Mouse (Mus musculus) forebrain, embryonic 12.5 days (tissue): ENCODE results near the gene Smim22. TPM values are rescaled to one million over a fixed set of nuclear protein-coding genes. Genes with fewer than 3 reads are reported as not detected.
A peak's percentile ranks its signal among the peaks of the same experiment; 100 is the strongest.

Experiments
- ATAC-seq: fragments of 200-750 bp; cut with Nextera tagmentation; 2 replicates; pipeline ENCODE4 v1.8.0; 2017; ENCODE audit warnings: moderate TSS enrichment; ENCODE audit not compliant: low FRiP score
- H3K27ac ChIP-seq: fragments of 300-500 bp; sonication (generic); 2 replicates; pipeline ENCODE4 v1.5.1; 2016; ENCODE audit warnings: mild to moderate bottlenecking
- H3K27me3 ChIP-seq: fragments of 300-500 bp; sonication (generic); 2 replicates; pipeline ENCODE4 v1.6.1; 2016; ENCODE audit warnings: mild to moderate bottlenecking
- H3K36me3 ChIP-seq: fragments of 300-500 bp; sonication (generic); replicated peaks from 2 replicates; pipeline ENCODE4 v1.6.1; 2016; ENCODE audit warnings: mild to moderate bottlenecking
- H3K4me1 ChIP-seq: fragments of 300-500 bp; sonication (generic); 2 replicates; pipeline ENCODE4 v1.6.1; 2016
- H3K4me2 ChIP-seq: fragments of 300-500 bp; sonication (generic); 2 replicates; pipeline ENCODE4 v1.6.1; 2016; ENCODE audit warnings: mild to moderate bottlenecking, moderate library complexity
- H3K4me3 ChIP-seq: fragments of 300-500 bp; sonication (generic); replicated peaks from 2 replicates; pipeline ENCODE4 v1.5.1; 2016; ENCODE audit warnings: mild to moderate bottlenecking
- H3K9ac ChIP-seq: fragments of 300-500 bp; sonication (generic); 2 replicates; pipeline ENCODE4 v1.6.1; 2016; ENCODE audit warnings: mild to moderate bottlenecking
- H3K9me3 ChIP-seq: fragments of 300-500 bp; sonication (generic); 2 replicates; pipeline ENCODE4 v1.6.1; 2016
- WGBS: fragments of 180-500 bp; shearing (Covaris S2); methylation state at CpG from one replicate; pipeline ENCODE4 v1.1.7; 2016; 5-methylcytosine and 5-hydroxymethylcytosine counted together
- polyA plus RNA-seq: library from polyadenylated mRNA; unstranded; fragments of >200 nt; fragmentation: Nextera tagmentation; extraction: Ambion mirVana; gene quantifications from 2 replicates; pipeline ENCODE4 v1.2.1, GENCODE M21; 2016

Smim22 gene
- polyA plus RNA-seq, 1 experiment from 2014 or later = 2.4 TPM

DNA sequence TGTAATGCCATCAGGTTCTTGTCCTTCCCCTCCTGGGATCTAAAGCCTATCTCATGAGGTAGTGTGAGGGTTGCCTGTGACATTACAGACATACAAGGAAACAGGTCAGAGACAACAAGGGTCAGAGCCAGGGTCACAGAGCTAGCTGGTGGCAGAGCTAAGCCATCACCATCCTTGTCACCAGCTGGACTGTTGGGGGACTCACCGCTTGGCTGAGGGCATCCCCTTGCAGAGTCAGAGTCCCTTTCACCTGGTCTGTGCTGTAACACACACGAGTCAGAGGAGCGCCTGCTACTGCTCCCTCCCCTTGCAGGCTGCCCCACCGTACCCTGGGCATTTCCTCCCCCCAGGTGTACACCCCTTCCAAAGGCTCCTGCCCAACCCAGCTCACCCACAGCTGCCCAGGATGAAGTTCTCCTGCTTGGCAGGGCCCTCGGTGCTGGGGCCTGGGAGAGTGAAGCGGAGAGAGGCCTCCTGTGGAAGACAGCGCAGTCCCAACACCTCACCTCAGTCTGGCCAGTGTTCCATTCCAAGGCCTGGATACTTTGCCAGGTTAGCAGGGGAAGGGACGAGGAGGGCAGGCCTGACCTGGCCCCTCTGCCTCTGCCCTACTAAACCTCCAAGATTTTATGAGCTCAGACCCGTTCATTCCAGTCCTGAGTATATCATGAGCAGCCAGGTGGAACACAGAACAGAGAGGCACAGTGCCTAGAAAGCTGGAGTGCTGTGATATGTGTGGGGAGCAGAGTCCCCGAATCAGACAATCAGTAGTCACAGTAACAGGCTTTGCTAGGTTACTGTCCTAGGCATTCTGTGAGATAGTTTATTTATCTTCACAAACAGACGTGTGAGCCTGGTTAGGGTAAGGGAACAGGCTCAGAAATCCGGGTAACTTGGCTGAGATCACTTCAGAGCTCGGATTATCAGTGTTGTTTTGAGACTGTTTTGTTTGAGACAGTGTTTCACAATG, 5.2 kb downstream of the Smim22 start:
- ATAC-seq = no peak
- H3K27ac ChIP-seq = peak overlapping the region; percentile 76
- H3K36me3 ChIP-seq = peaks cover 35% of the 10 kb centered on the region
- H3K4me2 ChIP-seq = peak overlapping the region; percentile 79
- H3K4me1 ChIP-seq = peaks cover 12% of the 10 kb centered on the region
- H3K27me3 ChIP-seq = no peaks in the 10 kb centered on the region
- WGBS = 51% methylated on average over 13 of the region's 13 CpGs
- H3K9me3 ChIP-seq = no peaks in the 10 kb centered on the region
- peak overlapping the region; percentile 73 for H3K4me3 ChIP-seq
- peak overlapping the region; percentile 71 for H3K9ac ChIP-seq

DNA sequence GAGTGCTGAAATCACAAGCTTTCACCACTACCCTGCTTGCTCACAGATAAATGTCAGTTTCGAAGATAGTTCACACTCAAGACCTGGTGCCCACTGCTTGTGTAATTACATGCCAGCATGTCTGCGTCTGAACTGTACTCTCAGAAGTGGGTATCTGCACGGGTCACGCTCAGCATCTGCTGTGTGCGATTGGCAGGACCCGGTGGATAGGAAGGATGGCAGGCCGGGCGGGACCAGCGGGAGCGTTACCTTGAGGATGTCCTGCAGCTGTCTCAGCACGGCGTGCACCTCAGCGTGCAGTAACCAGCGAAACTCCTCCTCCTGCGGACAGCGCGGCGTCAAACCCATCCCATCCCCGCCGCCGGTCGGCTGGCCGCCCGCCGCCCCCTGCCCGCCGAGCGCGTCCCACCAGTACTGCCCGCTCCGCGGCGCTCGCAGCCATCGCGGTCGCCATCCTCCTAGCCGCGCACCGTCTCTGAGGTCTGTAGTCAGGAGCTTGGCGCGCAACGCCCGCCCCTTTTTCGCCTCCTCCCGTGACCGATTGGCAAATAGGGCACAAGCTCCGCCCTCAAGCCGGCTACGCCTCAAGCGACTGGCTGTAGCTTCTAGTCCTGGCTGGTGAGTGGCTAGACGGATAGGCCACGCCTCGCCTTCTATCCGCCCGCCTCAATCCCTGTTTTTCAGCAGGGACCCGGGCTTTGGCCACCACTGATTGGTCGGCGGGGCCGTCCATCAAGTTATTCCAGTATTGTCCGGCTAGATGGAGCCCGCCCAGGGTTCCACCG, 6.2 kb downstream of the Smim22 start, which contains the start of gene Rogdi:
Gene Rogdi, minus strand, starts transcription at position 500 of the 785 bp plus-strand sequence.
- no peaks in the 10 kb centered on the region for H3K27me3 ChIP-seq
- peak within 1 kb of the TSS; percentile 76 for H3K27ac ChIP-seq
- peaks cover 44% of the 10 kb centered on the region for H3K36me3 ChIP-seq

DNA sequence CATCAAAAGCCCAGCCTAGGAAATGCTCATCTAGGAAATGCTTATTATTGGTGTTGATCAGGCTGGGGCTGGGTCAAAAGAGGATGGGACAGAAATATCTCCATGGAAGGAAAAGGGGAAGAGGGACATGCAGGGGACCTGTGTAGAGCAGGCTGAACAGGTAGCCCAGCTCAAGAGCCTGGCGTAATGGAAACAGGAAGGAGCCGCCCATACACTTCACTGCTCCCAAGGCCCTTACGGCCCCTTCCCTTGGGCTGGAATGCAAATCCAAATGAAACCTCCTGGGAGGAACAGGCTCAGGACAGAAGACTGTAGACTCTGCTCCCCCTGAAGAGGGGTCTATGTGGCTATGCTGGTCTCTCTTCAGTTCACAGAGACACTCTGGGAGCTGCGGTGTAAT, 7.5 kb downstream of the Smim22 start:
- no peak overlapping the region for H3K4me3 ChIP-seq
- no peak overlapping the region for H3K9ac ChIP-seq
- WGBS = 92% methylated on average over 4 of the region's 4 CpGs
- 0 out of 2 replicates have a peak overlapping the region, but pooled peaks have one; percentile 53 for H3K27ac ChIP-seq
- ATAC-seq = no peak
- H3K36me3 ChIP-seq = peaks cover 54% of the 10 kb centered on the region
- H3K27me3 ChIP-seq = no peaks in the 10 kb centered on the region
- H3K9me3 ChIP-seq = no peaks in the 10 kb centered on the region
- H3K4me2 ChIP-seq = no peak overlapping the region
- peaks cover 12% of the 10 kb centered on the region for H3K4me1 ChIP-seq

More for the DNA sequence above, 6.2 kb downstream of the Smim22 start, which contains the start of gene Rogdi:
- Histone ChIP-seq H3K4me1 (peaks cover 12% of the 10 kb centered on the region), H3K9ac (peak within 1 kb of the TSS; percentile 71), H3K9me3 (no peaks in the 10 kb centered on the region), H3K4me3 (peak within 1 kb of the TSS; percentile 73), H3K4me2 (peak within 1 kb of the TSS; percentile 79)
- WGBS = 2% methylated on average over 57 of the region's 63 CpGs
- ATAC-seq = peak; percentile 100

DNA sequence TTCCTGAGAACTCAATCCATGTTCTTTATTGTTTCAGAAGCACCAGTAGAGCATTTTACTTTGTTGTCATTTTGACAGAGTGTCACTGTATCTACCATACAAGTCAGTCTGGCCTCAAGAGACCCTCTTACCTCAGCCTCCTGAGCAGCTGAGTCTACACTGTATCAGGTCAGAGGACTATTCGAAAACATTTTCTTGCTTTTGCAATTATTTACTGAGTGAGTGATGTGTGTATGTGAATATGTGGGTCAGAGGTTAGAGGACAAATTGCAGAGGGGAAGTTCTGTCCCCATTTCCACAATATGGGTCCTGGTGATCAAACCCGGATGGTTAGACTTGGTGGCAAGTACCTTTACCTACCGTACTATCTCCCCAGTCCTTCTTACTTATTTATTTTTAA, 16.9 kb downstream of the Smim22 start:
- WGBS = 93% methylated on average over 3 of the region's 3 CpGs
- Histone ChIP-seq H3K9ac (no peak overlapping the region), H3K4me1 (no peaks in the 10 kb centered on the region), H3K36me3 (peaks cover 98% of the 10 kb centered on the region), H3K4me3 (no peak overlapping the region), H3K27ac (no peak overlapping the region), H3K4me2 (no peak overlapping the region), H3K9me3 (no peaks in the 10 kb centered on the region), H3K27me3 (no peaks in the 10 kb centered on the region)
- no peak for ATAC-seq

DNA sequence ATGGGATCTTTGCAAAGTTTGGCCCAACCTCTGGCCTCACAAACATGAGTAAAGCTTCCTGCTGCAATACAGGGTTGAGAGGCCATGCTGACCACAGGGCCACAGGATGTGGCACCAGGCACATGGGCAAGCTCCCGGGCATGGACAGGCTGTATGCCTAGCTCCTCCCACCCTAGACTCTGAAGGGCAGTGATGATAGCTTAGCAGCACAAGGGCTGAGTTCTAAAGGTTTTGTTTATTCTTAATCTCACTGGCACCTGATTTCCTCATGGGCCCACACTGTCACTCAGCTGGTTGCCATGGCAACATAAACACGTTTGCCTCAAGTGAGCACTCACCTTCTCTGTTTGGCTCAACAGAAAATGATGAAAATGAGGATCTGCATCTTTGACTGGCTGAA, 22.8 kb downstream of the Smim22 start:
- no peak overlapping the region for H3K4me3 ChIP-seq
- 66% methylated on average over 2 of the region's 2 CpGs for WGBS
- no peak overlapping the region for H3K4me2 ChIP-seq
- ATAC-seq = no peak
- H3K9ac ChIP-seq = no peak overlapping the region
- H3K27ac ChIP-seq = no peak overlapping the region
- no peaks in the 10 kb centered on the region for H3K27me3 ChIP-seq
- peaks cover 98% of the 10 kb centered on the region for H3K36me3 ChIP-seq
- no peaks in the 10 kb centered on the region for H3K9me3 ChIP-seq
- H3K4me1 ChIP-seq = no peaks in the 10 kb centered on the region

DNA sequence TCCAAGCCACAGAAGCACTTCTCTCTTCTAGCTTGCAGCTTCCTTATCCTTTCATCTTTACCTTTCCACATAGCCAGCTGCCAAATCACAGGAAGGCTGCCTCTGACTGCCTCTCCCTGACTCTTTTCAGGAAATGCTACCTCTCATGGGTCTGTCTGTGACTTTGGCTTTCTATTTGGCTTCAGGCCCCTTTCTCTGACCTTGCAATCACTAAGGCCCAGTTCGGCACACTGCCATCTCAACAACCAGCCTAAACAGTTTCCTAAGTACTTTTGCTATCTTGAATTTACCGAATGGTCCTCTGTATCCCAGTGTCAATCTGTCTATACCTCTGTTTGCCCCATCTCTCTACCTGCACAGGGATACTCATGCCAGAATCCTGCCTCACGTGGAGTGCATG, 28.5 kb downstream of the Smim22 start:
- Histone ChIP-seq H3K9me3 (no peaks in the 10 kb centered on the region), H3K27ac (no peak overlapping the region), H3K36me3 (peaks cover 97% of the 10 kb centered on the region), H3K27me3 (no peaks in the 10 kb centered on the region), H3K9ac (no peak overlapping the region), H3K4me3 (no peak overlapping the region), H3K4me1 (no peaks in the 10 kb centered on the region), H3K4me2 (no peak overlapping the region)
- no peak for ATAC-seq
- WGBS = 95% methylated on average over 3 of the region's 3 CpGs

DNA sequence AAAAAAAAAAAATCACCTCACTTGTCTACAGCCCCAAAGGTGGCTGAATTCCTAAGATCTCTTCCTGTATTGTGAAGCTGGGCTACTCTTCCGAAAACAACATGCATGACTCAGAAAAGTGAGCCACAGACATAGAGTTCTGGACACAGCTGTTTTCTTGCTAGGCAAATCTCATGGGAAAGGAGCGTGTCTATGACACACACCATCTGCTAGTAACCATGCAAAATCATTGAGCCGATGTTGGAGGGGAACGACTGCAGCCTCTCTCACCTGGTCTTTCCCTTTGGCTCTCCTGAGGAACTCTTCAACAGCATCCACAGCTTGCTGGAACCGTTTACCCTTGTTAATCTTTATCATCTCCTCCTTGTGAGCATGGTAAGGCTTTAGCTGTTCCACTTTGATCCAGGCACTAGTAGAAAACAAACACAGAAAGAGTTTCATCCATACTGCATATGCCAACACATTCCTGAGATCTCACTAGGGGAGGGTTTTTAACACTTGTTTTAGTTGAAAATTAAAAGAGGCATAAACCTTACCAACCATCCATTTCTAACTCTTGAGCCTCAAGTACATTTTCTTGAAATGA, 29.7 kb downstream of the Smim22 start:
- H3K27ac ChIP-seq = no peak overlapping the region
- 94% methylated on average over 5 of the region's 5 CpGs for WGBS
- no peak overlapping the region for H3K9ac ChIP-seq
- no peak overlapping the region for H3K4me3 ChIP-seq
- H3K9me3 ChIP-seq = no peaks in the 10 kb centered on the region
- H3K27me3 ChIP-seq = no peaks in the 10 kb centered on the region
- peaks cover 97% of the 10 kb centered on the region for H3K36me3 ChIP-seq
- no peak overlapping the region for H3K4me2 ChIP-seq
- H3K4me1 ChIP-seq = no peaks in the 10 kb centered on the region
- ATAC-seq = no peak

DNA sequence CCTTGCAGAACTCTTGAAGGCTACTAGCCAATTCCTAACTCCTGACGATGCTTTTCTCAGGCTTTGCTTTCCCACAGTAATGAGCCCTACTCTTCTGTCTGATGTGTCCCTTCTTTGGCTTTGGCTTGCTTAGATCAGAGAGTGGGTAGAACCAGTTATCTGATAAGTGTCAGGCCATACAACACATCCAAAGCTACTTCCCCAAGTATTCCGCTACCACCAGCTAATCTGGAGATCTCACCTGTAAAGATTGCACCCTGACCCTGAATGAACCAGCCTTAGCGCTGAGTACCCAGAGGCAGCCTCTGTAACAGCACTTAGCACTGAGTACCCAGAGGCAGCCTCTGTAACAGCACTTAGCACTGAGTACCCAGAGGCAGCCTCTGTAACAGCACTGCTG, 38.2 kb downstream of the Smim22 start:
- 96% methylated on average over 3 of the region's 3 CpGs for WGBS
- H3K27ac ChIP-seq = no peak overlapping the region
- no peaks in the 10 kb centered on the region for H3K27me3 ChIP-seq
- no peak overlapping the region for H3K4me3 ChIP-seq
- ATAC-seq = no peak
- H3K9me3 ChIP-seq = no peaks in the 10 kb centered on the region
- H3K36me3 ChIP-seq = peaks cover 73% of the 10 kb centered on the region
- H3K4me2 ChIP-seq = no peak overlapping the region
- H3K9ac ChIP-seq = no peak overlapping the region
- peaks cover 13% of the 10 kb centered on the region for H3K4me1 ChIP-seq

DNA sequence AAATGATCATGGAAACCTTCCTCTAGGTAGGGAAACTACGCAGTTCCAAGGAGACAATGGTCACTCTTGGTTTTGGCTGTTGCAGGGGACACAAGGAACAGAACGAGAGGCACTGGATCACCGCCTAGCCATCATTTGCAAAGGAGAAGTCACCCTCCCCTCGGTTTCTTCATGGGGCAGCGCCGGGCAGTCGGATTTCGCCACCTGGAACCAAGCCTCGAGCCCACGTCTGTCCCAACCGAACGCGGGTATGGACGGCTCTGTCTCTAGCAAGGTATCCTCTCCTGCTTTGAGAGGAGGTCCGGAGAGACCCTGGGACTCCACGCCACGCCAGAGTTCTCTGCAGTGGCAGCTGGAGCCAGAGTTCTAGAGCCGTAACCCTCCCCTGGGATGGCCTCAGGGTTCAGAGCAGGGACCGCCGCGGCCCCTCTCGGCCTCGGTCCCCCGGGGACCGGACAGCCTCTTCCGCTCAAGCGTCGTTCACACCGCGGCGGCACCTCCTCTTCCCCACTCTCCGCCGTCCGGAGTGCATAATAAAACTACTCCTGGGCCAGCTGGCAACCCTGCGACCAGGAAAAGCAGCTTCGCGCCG, 42.2 kb downstream of the Smim22 start:
- Histone ChIP-seq H3K9ac (peak overlapping the region; percentile 94), H3K9me3 (no peaks in the 10 kb centered on the region), H3K4me2 (peak overlapping the region; percentile 90), H3K4me1 (peaks cover 27% of the 10 kb centered on the region), H3K4me3 (peak overlapping the region; percentile 98), H3K27me3 (no peaks in the 10 kb centered on the region), H3K27ac (peak overlapping the region; percentile 89), H3K36me3 (peaks cover 42% of the 10 kb centered on the region)
- peak; percentile 62 for ATAC-seq
- under 1% methylated on average over 38 of the region's 38 CpGs for WGBS

DNA sequence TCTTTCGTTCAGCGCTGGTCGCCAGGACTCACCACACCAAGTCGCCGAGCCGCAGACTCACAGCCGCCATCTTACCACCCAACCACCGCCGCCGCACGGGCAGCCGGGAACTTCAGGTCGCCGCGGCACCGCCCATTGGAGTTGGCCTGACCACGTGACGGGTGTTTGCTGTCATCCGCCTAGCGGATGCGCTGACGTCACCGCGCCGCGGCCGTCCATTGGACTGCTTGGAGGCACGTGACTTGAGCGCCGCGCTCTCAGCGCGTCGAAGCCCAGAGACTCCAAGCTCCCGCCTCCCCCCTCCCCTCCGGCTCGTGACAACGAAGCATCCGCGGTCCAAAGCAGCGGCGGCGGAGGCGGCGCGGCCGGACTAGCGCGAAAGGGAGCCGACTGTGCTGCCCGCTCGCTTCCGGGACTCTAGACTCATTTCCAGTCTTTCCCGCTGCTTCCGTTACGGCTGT, 42.7 kb downstream of the Smim22 start, which contains the start of the genes Glyr1 and Ubn1:
Gene Glyr1, minus strand, starts transcription at position 90 of the 461 bp plus-strand sequence.
Gene Ubn1, plus strand, starts transcription at position 284 of the 461 bp plus-strand sequence.
- under 1% methylated on average over 41 of the region's 56 CpGs for WGBS

DNA sequence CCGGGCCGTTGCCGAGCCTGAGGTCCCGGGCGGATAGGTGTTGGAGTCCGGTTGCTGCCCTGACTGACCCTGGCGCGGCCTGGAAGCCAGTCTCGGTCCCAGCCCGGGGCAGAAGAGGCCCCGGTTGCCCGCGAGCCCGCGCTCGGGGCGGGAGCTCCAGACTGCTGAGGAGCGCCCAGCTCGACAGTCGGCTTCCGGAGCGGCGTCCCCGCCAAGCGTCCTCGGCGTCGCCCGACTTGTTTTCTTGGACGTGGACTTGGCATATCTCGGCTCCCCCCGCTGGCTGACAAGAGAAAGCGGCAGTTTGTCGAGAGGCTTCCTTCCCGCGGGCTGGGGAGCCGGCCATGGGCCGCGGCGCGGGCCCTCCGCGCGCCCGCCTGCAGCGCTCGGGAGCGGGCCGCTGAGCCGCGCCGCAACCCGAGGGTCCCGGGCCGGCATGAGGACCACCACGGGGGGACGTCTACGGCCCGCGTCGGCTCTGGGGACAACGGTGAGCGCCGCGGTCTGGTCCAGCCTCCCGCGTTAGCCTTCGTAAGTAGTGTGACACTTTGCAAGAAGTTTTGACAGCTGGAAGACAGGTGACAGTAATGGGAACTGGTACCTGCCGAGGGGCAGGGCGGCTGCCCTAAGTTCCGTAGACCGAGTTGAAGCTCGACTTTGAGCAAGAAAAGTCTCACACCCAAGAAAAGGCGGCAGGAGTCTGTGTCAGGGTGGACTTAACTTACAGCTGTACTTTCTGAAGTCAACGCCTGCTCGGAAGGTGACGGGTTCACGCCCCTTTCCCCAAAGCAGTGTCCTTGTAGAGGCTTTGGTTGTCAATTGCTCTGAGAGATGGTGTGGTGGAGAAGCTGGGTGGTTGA, 43.4 kb downstream of the Smim22 start:
- ATAC-seq = peak; percentile 74
- Histone ChIP-seq H3K4me1 (peaks cover 27% of the 10 kb centered on the region), H3K27me3 (no peaks in the 10 kb centered on the region), H3K4me3 (peak overlapping the region; percentile 98), H3K4me2 (peak overlapping the region; percentile 95), H3K9me3 (no peaks in the 10 kb centered on the region), H3K36me3 (peaks cover 36% of the 10 kb centered on the region), H3K27ac (peak overlapping the region; percentile 95), H3K9ac (peak overlapping the region; percentile 94)
- under 1% methylated on average over 73 of the region's 78 CpGs for WGBS

More for the DNA sequence above, 42.7 kb downstream of the Smim22 start, which contains the start of the genes Glyr1 and Ubn1:
- Histone ChIP-seq H3K4me3 (peak within 1 kb of the TSS; percentile 98), H3K4me1 (peaks cover 27% of the 10 kb centered on the region), H3K9me3 (no peaks in the 10 kb centered on the region), H3K36me3 (peaks cover 36% of the 10 kb centered on the region), H3K4me2 (peak within 1 kb of the TSS; percentile 95), H3K27me3 (no peaks in the 10 kb centered on the region), H3K9ac (peak within 1 kb of the TSS; percentile 94), H3K27ac (peak within 1 kb of the TSS; percentile 95)
- peak; percentile 100 for ATAC-seq
